Mouse (Mus musculus) liver (tissue): ENCODE measurements around the gene D130043K22Rik.

Experiments
- DNase-seq: peaks from one replicate; pipeline ENCODE4 v3.0.0-alpha.2; 2020; ENCODE audit warnings: mixed read lengths

Gene D130043K22Rik

DNA sequence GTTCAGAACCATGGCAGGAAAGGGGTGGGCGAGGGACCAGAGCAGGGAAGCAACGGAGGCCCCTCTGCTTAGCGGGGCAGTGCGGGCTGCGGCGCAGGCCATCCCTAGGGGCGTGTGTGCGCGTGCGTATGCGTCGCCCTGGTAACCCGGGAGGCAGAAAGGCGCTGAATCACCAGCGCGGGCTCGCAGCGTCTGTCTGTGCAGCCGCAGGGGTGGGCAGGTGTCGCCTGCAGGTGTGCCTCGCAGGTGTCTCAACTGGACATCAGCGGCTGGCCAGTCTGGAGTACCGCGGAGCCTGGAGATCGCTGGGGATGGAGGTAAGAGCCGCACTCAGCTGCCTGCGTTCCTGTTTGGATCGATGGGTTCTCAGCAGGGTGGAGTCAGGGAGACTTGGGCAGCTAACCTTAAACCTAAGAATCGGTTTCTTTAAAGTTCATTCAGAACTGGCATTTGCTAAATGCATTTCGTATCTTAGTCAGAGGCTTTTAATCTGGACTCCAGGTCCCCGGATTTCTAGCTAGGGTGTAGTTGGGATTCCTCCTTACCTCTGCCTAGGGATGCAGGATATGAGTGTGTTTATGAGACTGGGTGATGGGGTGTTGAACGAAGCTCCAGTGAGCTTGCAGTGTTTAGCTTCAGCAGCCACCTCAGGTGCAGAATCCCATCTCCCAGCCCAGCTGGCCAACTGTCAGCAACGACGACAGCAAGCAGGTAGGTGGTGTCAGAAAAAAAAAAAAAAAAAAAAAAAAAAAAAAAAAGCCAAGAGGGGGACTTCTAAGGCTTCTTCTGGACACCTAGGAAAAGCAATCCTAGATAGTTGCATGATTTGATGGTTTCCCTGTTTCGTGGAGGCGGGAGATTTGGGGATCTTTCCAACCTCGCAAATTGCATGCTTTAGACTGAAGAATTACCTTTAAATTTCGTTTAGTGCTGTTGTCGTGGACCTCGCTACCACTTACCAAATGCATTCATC lies at the start of gene D130043K22Rik:
TSS of gene D130043K22Rik (plus strand) at position 153 of the 973 bp plus-strand sequence.
- DNase-seq, result peak; percentile 52

DNA sequence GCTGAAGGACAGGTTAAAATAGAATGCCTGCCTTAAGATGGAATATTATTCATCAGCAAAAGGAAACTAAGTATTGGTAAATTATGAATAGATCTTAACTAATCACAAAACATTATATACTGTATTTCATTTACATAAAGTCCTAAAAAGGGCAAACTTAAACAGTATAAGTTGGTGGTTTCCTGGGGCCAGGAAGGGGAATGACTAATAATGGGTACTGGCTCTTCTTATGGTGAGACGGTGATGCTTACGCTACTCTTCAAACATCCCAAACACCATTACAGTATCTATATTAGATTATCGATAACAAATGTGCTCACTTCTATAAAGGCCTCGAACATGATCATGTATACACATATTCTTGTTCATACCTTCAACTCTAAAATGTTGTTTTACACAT lies 46.2 kb upstream of the D130043K22Rik start:
- DNase-seq, result no peak

DNA sequence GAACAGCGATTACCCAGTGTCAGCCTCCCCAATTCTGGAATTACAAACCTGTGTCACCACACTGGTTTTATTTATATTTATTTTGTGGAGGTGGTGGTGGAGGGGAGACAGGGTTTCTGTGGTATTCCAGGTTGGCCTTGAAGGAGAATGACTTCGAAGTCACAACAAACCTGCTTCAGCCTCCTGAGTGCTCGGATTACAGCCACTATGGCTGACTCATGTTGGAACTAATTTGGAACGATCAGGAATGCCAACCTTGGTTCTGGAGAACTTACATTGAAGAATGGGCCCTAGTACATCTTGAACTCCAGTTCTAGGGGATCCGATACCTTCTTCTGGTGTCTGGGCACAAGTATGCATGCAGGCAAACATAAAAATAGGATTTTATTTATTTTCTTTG lies 45.6 kb upstream of the D130043K22Rik start:
- DNase-seq, result no peak

DNA sequence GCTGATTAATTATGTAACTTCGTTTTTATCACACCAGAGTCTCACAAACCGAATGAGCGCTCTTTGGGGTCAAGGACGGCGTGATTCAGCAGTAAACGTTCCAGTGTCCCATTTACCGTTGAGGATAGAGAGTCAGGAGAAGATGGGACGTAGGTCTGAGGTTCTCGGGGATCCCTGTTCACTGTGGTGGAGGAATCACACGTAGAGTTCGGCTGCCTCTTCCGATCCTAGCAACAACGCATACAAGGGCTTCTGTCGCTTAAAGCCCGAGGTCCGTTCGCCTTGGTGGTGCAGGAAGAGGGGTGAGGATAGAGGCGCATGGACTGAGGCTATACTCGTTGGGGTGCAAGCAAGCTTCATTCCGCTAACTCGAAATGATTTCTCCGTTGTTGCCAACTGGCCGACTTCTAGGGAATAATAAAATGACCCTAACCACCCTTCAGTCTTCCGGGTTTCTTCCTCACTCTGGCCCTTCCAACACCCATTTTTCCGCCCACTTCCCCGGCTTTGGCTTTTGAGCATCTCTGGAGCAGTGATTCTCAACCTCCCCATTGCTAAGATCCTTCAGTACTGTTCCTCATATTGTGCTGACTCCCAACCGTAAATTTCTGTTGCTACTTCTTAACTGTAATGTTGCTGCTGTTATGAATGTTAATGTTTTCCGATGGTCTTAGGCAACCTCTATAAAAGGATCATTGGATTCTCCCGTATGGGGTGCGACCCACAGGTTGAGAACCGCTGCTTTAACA lies 44.8 kb upstream of the D130043K22Rik start:
- peak; percentile 72 for DNase-seq

DNA sequence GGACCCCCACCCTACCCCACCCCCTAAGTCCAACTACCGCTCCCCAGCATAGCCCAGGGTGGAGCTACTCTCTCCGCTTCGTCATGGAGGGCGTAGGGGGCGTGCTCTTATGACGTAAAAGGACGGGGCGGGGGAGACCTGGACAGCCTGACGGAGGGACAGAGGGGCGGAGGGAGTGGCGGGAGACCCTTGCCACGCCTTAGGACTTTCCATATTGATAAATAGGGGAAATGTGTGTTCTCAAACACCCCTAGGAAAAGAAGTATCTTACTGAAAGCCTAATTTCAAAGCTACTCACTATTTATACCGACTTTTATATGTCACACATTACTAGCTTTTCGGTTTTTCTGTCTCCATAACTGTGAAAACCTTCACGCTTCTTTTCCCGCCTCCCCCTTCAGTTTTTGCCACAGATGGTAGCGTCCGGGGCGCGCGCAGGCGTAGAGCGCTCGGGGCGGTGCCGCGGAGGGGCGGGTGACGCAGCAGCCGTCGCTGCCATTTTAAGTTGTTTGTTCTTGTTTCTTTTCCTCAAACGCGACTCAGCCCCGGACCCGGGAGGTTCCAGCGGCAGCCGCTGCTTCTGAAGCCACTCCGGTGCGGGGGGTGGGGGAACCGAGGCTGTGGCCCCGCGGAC lies 44.1 kb upstream of the D130043K22Rik start:
- peak; percentile 99 for DNase-seq

DNA sequence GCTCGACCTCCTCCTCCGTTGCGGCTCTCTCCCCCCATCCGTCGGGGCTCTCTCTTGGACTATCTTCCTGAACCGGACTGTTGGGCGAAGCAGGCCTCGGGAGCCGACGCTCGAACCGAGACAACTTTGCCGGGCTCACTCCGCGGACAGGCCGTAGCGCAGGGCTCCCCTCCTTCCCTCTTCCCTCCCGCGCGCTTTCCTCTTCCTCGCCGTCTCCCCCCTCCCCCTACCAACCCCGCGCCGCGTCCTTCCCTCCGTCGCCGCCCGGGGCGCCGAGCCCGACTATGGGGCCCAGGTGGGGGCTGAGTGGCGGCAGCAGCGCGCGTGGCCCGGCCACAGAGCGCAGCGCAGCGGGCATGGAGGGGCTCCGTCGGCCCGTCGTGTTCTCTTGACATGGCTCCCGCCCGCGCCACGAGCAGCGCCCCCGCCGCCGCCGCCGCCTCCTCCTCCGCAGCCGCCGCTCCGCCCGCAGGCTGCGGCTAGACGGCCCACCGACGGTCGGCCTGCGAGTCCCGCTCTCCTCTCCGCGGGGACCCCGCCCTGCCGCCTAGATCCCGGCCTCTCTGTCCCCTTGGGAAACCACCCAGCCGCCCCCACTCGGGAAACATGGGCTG lies 43.5 kb upstream of the D130043K22Rik start, which contains the start of gene BC005537:
TSS of gene BC005537 (plus strand) at position 350 of the 614 bp plus-strand sequence.
- peak; percentile 70 for DNase-seq

DNA sequence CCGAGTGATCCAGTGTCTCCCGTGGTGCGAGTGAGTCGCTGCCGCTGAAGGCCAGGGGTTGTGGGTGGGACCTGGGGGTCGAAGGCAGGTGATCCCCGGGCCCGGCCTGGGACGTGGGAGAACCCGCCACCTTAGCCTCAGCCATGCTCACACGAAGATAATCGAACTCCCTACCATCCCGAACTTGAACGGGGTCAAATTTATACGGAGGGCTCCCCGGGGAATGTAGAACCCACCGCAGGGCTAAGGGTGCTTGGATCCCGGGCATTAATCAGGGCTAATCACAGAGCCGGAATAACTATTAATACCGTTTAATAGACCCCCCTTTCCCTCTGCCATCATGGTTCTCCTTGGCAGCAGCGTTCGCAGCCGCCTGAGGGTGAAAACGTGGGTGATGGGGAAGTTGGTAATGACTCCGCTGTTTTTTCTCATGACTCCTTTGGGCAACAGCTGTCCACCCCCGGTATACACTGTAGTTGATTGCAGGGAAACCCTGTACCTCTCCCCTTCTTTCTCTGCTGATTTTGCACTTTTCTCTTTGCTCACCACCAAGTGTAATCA lies 42.7 kb upstream of the D130043K22Rik start:
- peak; percentile 68 for DNase-seq

DNA sequence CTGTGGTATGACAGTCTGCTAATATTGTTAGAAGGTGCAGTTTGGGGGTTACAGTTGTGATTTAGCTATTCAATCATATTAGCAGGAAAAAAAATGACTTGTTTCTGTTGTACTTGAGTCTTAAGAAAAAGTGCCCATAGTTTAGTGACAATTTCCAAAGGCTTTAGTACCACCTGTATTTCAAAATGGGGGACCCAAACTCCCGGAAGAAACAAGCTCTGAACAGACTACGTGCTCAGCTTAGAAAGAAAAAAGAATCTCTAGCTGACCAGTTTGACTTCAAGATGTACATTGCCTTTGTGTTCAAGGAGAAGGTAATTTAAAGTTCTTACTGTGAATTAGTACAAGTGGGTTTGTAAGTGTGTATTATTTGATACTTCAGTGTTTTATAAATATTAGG lies 41.7 kb upstream of the D130043K22Rik start:
- no peak for DNase-seq

DNA sequence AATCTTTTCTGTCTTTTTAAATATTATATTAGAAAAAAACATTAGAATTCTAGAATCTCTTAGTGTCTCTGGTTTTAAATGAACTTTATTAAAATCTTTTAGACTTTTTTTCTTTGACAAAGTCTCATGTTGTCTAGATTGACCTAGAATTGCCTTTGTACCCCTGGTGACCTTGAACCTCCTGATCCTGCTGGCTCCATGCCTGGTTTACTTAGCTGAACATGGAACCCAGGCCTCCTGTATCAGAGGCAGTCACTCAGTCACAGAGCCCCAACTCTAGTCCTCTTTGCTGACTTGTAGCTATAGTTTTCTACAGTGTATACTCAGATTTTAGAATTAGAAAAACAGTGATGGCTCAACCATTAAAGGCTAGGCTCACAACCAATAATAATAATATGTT lies 38.9 kb upstream of the D130043K22Rik start:
- no peak for DNase-seq

DNA sequence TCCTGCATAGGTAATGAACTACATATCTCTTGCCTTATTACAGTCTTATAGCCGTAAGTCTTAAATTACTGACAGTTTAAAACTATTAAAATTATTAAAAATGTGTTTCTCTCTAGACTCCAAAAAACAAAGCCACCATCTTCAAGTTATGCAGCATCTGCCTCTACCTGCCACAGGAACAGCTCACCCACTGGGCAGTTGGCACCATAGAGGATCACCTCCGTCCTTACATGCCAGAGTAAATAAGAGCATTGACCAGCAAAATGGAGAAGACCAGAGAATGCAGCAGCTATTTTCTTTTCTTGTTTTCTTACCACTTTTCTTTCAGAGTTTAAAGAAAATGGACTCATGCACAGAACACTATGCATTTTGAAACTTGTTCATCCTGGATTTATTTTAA lies 32.4 kb upstream of the D130043K22Rik start:
- no peak for DNase-seq

DNA sequence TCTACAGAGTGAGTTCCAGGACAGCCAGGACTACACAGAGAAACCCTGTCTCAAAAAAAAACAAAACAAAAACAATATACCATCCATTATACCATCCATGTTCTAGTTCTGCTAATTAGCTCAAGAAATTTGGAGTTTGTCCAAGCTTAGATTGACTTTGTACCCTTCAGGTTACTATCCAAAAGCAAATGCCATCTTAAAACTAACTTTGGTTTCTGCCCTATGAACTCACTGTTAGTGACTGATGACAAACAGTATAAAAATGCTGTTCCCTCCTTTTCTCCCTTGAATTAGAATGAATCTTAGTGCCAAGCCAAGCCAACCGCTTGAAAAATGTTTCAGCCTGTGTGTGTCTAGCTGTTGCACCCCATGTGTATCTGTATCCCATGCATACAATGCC lies 30.3 kb upstream of the D130043K22Rik start:
- DNase-seq, result no peak

DNA sequence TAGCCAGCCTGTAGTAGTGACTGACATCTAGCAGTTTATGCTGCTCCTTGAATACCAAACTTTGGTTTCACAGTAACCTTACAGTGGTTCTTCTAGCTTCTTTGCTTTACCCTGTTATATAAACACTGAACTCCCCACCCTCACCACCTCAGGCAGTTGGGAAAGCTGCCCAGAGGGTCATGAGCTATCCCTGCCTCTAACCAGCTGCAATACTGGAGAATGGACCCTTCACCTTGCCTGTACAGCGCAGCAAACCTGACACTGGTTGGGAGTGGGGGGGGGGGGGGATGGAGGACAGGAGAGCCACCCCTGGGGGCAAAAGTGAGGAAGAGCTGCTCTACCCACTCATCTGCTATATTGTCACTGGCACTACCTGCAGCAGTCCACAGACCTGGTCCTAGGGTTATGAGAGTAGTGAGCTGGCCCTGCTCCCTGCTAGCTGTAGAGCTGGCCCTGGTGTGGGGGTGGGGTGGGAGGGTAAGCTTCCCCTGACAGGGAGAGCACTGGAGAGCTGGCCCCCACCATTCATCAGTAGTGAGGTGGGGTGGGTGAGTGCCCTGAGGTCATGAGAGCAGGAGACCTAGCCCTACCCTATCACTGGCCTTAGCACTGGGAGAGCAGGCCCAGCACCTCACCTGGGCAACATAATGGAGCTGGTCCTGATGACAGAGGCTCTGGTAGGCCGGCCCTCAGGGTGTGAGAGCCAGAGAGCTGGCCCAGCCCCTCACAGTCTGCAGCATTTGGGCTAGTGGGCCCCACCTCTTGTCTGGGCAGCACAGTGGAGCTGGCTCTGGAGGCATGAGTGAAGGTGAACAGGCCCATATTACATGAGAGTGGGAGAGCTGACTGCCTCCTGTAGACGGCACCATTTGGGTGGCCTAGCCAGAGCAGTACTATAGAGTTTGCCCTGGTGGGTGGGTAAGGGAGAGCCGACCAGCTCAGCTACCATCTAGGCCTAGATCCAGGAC lies 28.5 kb upstream of the D130043K22Rik start:
- DNase-seq, result peak; percentile 26

DNA sequence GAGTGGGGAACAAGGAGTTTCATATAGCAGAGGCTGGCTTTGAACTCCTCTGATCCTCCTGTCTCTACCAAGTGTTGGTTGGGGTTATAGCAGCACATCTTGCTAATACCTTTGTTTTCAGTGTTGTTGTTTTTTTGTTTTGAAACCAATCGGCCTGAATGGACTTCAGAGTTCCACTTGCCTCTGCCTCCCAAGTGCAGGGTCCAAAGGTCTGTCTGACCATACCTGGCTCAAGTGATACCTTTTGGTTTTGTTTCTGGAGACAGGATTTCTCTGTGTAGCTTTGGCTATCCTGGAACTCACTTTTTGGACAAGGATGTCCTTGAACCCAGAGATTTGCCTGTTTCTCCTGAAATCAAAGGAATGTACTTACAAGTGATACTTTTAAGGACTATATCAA lies 25.0 kb upstream of the D130043K22Rik start:
- no peak for DNase-seq

DNA sequence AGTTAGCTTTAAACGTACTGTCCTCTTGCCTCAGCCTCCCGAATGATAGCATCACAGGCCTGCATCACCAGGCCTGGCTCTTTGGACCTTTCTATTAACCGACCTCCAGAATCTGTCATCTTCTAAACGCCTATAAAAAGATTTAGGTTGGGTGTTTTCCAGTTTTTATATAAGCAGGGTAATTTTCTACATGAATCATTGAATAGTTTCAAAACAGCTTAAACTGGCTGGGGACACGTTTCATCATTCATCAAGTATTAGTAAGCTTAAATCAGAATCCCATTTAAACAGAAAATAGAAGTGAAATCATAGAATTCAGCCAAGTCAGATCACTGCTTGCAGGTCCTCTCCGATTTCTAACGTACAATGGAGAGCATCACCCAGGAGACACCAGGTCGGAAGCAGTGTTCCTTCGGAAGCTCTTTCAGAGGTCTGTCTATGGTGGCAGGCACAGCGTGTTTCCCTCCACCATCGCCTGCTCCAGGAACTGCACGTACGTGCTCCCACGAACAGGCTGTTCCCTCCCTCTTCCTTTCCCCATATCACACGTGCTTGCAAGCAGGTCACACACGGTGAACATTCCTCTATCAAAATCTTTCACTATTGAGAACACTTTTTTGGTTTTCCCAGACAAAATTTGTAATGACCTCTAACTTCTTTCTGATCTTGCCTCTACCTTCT lies 22.1 kb upstream of the D130043K22Rik start:
- DNase-seq, result no peak

DNA sequence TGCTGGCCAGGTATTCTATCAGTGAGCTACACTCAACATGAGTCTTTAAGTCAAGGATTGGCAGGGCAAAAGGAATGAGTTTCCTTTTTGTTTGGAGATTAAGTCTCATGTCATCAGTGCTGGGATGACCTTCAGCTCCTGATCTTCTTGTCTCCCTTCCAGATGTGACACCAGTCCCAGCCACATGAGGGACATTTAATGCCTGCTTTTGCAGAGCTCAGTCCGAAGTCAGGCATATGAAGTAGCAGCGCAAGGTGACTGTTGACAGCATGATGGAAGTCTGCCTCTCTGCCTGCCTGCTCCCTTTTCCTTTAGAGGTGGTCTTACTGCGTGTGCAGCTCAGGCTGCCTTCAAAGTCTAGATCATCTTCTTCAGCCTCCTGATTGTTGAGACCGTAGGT lies 20.3 kb upstream of the D130043K22Rik start:
- DNase-seq, result no peak

DNA sequence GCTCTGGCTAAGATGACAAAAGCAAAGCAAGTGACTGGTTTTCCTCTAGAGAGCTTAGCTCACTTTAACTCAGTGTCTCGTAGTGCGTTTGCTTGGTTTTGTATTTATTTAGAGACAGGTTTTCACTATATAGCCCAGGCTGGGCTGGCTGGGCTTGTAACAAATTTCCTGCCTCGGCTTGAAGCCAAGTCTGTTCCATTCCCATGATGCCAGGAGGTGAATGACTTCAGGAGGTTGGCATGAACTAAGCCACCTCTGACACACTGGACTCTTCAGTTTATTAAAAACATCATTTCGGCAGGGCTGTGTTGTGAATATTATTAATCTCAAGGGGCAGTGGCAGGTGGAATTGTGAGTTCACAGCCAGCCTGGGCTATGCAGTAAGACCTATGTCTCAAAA lies 19.3 kb upstream of the D130043K22Rik start:
- no peak for DNase-seq

DNA sequence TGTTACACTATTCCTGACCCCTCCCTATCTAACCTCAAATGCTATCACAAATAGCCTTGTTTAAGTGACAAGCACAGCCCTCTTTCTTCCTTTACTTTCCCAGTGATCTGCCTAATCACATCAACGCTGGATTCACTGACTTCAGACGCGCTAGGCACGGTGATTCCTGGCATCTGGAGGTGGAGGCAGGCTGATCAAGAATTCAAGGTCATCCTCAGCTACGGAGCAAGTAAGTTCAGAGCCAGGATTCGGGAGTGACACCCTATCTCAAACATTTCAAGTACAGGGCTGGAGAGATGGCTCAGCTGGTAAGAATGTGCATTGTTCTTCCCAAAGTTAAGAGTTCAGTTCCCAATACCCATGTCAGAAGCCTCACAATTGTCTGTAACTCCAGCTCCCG lies 18.8 kb upstream of the D130043K22Rik start:
- DNase-seq, result no peak

DNA sequence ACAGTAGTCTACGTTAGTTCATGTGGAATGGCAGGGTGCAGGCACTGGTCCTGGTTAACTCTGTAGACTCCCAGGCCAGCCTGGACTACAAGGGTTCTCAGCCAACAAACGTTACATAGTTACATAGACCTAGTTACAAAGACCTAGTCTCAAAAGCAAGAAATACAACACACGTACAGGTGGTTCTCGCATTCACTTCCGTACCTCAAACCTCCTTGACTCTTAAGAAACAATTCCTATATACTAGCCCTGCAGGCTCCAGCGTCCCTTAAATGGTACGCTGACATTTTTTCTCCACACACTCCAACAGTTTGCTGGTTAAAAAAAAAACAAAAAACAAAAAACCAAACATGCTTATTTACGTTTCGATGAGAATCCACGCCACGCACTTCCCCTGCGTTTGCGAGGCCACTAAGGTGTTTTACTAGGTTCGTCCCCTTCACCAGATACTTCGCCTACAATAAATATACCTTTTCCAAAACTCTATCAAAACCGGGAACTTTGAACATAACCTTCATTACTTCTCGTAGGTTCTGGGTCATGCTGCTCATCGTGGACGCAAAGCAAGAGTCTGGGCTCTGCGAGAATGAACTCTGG lies 14.1 kb upstream of the D130043K22Rik start:
- peak; percentile 30 for DNase-seq

DNA sequence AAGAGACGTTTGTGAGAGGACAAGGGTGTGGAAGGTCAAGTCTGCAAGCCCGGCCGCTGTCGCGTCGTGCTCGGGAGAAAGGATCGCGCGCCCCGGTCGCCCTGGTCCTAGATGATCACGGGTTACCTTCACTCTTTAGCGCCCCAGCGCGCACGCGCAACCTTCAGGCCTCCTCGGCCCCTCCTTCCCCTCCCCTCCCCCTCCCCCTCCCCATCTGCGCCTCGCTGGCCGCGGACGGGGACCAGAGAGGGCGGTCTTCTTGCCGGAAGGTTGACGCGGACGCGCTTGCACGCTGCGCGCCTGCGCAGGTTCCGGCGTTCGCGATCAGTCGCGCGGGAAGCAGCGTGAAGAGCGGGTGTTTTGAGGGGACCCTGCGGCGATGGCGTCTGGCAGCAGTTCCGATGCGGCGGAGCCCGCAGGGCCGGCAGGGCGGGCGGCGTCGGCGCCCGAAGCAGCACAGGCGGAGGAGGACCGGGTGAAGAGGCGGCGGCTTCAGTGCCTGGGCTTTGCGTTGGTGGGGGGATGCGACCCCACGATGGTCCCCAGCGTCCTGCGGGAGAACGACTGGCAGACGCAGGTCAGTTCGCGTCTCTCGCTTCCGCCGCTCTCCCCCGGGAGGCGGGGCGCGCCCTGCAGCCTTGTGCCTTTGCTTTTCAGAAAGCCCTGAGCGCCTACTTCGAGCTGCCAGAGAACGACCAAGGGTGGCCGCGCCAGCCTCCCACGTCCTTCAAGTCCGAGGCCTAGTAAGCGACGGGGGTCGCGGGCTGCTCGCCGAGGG lies 13.4 kb upstream of the D130043K22Rik start, which contains the start of the genes Acot13 and Tdp2:
TSS of gene Acot13 (minus strand) at position 188 of the 778 bp plus-strand sequence.
TSS of gene Tdp2 (plus strand) at position 327 of the 778 bp plus-strand sequence.
- peak; percentile 100 for DNase-seq
